Mouse (Mus musculus): Measurements from ENCODE around the gene Ak7. TPM values are rescaled to one million over a fixed set of nuclear protein-coding genes. Genes with fewer than 3 reads are reported as not detected.

Gene Ak7
- polyA plus RNA-seq, 1 experiment from 2014 or later, result 2.8 TPM

DNA sequence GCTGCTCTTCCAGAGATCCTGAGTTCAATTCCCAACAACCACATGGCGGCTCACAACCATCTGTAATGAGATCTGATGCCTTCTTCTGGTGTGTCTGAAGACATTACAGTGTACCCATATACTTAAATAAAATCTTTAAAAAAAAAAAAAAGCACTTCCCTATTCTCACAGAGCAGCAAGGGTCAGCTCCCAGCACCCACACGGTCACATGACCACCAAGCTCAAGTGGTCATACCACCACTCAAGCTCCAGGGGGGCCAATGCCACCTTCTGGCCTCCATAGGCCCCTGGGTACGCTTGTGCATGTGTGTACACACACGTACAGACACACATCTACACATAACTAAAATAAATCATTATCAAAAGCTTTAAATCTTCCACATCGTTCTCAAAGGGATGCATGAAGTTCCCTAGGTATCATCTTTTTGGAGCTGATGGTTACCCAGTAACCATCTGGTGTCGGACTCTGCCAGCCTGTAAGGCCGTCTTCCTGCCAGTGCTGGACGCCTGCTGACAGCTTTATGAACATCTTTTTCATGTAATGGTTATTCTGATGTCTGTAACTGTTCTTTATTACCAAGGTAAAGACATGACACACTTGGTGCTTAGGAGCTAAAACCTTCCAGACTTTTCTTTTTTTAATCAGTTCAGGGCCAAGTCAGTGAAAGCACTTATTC lies 8.5 kb upstream of the Ak7 start:
- 89% methylated on average over 8 of the region's 8 CpGs for WGBS
- peaks cover 54% of the 10 kb centered on the region for H3K36me3 ChIP-seq

DNA sequence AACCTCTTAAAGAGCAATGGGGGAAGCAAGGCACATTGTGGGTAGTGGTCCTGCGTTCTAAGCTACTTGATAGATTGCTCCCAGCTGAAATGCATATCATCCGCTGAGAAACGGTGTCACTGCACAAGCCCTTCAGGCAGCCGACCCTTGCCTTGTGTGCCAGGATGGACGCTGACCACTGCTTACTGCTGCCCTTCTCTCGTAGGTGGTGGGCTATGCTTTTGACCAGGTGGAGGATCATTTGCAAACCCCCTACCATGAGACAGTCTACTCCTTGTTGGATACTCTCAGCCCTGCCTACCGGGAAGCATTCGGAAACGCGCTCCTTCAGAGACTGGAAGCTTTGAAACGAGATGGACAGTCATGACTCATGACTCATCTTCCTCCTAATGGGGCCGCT lies 5.3 kb upstream of the Ak7 start:
- no peaks in the 10 kb centered on the region for H3K27me3 ChIP-seq
- H3K4me2 ChIP-seq, result no peak overlapping the region
- H3K27ac ChIP-seq, result no peak overlapping the region
- H3K9me3 ChIP-seq, result no peaks in the 10 kb centered on the region
- no peak for ATAC-seq (ENCODE audit: low FRiP score)
- peaks cover 2% of the 10 kb centered on the region for H3K4me1 ChIP-seq (replicated peaks)
- peaks cover 43% of the 10 kb centered on the region for H3K36me3 ChIP-seq
- H3K9ac ChIP-seq, result no peak overlapping the region
- H3K4me3 ChIP-seq, result no peak overlapping the region
- 94% methylated on average over 12 of the region's 12 CpGs for WGBS

More for the DNA sequence above, 8.5 kb upstream of the Ak7 start:
- Histone ChIP-seq H3K27ac (no peak overlapping the region), H3K9ac (no peak overlapping the region), H3K4me3 (no peak overlapping the region), H3K4me2 (no peak overlapping the region), H3K27me3 (no peaks in the 10 kb centered on the region), H3K4me1 (replicated peaks) (no peaks in the 10 kb centered on the region; the same call in 1 of the 2 replicates), H3K9me3 (no peaks in the 10 kb centered on the region)
- no peak for ATAC-seq (ENCODE audit: low FRiP score)

DNA sequence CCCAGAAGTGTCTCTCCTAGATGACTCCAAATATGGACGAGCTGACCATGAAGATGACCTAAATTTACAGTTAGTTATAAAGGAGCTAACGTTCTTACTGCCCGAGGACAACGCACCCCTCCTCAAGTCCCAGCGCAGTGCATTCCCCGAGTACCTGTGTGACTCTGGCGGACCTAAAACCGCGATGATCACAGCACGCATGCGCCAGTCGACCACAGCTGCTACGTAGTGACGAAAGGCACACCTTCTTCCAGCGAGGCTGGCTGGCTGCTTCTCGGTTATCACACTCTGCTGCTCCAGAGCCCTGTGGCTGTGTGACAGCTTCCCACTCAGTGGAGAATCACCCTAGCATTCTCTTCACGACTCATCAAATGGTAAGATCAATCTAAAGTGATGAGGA lies 12.8 kb downstream of the Ak7 start:
- 64% methylated on average over 17 of the region's 17 CpGs for WGBS
- H3K4me2 ChIP-seq, result peak overlapping the region; percentile 23; the same call in 1 of the 2 replicates
- H3K27me3 ChIP-seq, result no peaks in the 10 kb centered on the region
- H3K4me1 ChIP-seq (replicated peaks), result peaks cover 15% of the 10 kb centered on the region
- no peak overlapping the region for H3K27ac ChIP-seq
- no peak overlapping the region for H3K4me3 ChIP-seq
- no peak for ATAC-seq (ENCODE audit: low FRiP score)
- H3K36me3 ChIP-seq, result no peaks in the 10 kb centered on the region
- no peaks in the 10 kb centered on the region for H3K9me3 ChIP-seq
- H3K9ac ChIP-seq, result no peak overlapping the region

DNA sequence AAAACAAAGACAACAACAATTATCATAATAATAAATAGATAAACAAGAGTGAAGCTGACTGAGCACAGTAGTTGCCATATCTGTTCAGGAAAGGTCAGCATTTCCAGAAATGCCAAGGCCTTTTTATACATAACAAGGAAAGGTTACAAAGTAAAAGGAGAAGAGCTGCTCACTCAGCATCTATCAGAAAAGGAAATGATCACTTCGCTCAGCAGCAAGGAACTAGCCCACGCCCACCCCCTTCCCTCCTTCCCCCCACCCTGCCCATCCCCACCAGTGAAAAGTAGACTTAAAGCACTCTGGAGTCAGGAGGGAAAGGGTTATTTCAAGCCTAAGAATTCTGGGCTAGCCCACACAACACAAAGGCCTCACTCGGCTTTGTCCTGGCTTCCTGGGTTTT lies 14.4 kb downstream of the Ak7 start:
- H3K36me3 ChIP-seq, result no peaks in the 10 kb centered on the region
- no peak overlapping the region for H3K27ac ChIP-seq
- WGBS, result 58% methylated on average over 3 of the region's 3 CpGs
- no peak overlapping the region for H3K4me2 ChIP-seq
- no peaks in the 10 kb centered on the region for H3K9me3 ChIP-seq
- H3K9ac ChIP-seq, result no peak overlapping the region
- H3K4me3 ChIP-seq, result no peak overlapping the region
- H3K4me1 ChIP-seq (replicated peaks), result peaks cover 15% of the 10 kb centered on the region
- no peaks in the 10 kb centered on the region for H3K27me3 ChIP-seq
- ATAC-seq (ENCODE audit: low FRiP score), result no peak

DNA sequence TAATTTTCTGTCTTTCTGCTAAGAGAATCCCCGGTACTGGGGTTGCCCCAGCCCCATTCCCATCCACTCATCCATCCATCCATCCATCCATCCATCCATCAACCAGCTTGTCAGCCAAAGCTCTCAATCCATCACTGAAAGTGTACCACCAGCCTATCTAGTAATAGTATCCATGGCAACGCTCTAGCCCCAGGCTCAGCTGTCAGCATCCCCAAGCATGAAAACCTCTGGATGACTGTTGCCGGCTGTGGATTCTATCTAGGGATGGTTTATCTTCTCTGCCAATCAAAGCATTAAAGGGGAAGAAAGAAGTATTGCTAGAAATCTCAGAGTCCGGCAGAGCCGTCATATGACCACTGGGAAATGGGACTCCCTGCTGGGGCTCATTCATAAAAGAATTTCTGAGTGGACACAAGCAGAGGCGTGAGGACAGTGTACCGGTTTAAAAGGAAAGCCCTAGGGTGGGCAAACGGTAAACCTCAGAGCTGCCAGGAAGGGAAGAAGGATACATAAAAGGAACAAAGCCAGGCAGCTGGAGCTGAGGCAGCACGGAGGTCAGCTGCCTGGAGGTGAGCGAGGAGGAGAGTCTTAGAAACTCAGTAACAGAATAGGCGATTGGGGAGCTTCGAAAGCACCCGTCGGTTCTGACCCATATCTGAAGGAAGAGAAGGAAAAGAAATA lies 15.8 kb downstream of the Ak7 start:
- peak overlapping the region; percentile 7; the same call in 1 of the 2 replicates for H3K9ac ChIP-seq
- H3K36me3 ChIP-seq, result no peaks in the 10 kb centered on the region
- peak overlapping the region; percentile 8 for H3K4me2 ChIP-seq
- no peaks in the 10 kb centered on the region for H3K9me3 ChIP-seq
- 29% methylated on average over 14 of the region's 14 CpGs for WGBS
- H3K27ac ChIP-seq, result peak overlapping the region; percentile 81
- no peak overlapping the region for H3K4me3 ChIP-seq
- peaks cover 15% of the 10 kb centered on the region for H3K4me1 ChIP-seq (replicated peaks)
- no peaks in the 10 kb centered on the region for H3K27me3 ChIP-seq
- peak; percentile 71; the same call in 1 of the 2 replicates for ATAC-seq (ENCODE audit: low FRiP score)

DNA sequence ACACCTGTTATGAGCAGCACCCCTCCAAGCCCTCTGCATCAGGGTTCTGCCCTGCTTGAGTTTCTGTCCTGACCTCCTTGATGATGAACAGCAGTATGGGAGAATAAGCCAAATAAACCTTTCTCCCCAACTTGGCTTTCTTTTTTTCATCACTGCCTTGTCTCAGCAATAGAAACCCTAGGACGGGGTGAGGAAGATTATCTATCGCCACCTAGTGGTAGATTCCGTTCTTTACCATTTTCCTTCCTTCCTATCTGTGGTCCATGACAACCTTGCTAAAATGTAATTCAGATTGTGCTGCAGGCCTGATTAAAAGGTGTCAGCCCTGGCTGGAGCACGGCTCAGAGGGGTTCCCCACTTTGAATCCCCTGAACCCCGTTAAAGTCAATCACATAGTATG lies 16.9 kb downstream of the Ak7 start:
- Histone ChIP-seq H3K27ac (no peak overlapping the region), H3K36me3 (no peaks in the 10 kb centered on the region), H3K9me3 (no peaks in the 10 kb centered on the region), H3K4me2 (no peak overlapping the region), H3K9ac (no peak overlapping the region), H3K27me3 (no peaks in the 10 kb centered on the region), H3K4me3 (no peak overlapping the region), H3K4me1 (replicated peaks) (peaks cover 15% of the 10 kb centered on the region)
- ATAC-seq (ENCODE audit: low FRiP score), result 0 out of 2 replicates have a peak, but pooled peaks have one; percentile 52
- WGBS, result 4% methylated on average over 5 of the region's 5 CpGs

DNA sequence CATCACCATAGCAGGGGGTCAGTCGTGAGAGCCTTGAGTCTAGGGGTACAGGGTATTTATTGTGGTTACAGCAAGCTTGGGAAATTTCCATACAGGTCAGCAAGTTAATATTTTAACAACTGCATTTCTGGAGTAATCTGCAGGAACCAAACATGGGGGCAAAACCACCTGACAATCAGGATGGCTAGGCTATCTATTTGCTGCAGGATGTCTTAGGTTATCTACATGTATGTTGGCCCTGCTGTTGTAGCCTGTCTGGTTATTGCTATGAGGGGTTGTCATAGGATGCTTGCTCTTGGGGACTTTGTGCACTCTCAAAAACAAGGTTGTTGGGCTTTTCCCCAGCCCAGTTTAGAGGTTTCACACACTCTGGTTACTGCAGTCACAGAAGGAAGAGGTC lies 18.8 kb downstream of the Ak7 start:
- H3K4me2 ChIP-seq, result no peak overlapping the region
- WGBS, result 46% methylated on average over 1 of the region's 1 CpGs
- H3K27ac ChIP-seq, result no peak overlapping the region
- peaks cover 15% of the 10 kb centered on the region for H3K4me1 ChIP-seq (replicated peaks)
- no peak overlapping the region for H3K4me3 ChIP-seq
- no peak overlapping the region for H3K9ac ChIP-seq
- no peaks in the 10 kb centered on the region for H3K27me3 ChIP-seq
- ATAC-seq (ENCODE audit: low FRiP score), result no peak
- H3K9me3 ChIP-seq, result no peaks in the 10 kb centered on the region
- no peaks in the 10 kb centered on the region for H3K36me3 ChIP-seq

DNA sequence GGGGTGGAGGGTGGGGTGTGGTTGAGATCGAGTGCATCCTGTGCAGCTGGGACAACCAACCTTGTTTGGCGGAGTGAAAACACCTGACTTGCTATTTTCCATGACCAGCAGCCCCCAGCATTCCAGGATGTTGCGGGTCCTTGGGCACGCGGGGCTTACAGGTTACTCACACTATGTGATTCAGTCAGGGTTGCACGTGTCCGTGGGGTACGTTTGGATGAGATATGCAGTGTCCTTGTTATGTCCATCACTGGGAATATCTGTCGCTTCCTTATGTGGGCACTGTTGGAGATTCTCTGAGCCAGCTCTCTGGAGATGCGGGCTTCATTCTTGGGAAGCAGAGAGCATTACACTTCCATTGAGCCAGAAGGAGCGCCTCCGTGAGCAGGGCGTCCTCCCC lies 20.0 kb downstream of the Ak7 start:
- Histone ChIP-seq H3K27ac (no peak overlapping the region), H3K4me3 (no peak overlapping the region), H3K4me1 (replicated peaks) (peaks cover 14% of the 10 kb centered on the region), H3K27me3 (no peaks in the 10 kb centered on the region), H3K36me3 (no peaks in the 10 kb centered on the region), H3K9ac (no peak overlapping the region), H3K9me3 (no peaks in the 10 kb centered on the region), H3K4me2 (no peak overlapping the region)
- no peak for ATAC-seq (ENCODE audit: low FRiP score)
- 84% methylated on average over 13 of the region's 13 CpGs for WGBS

DNA sequence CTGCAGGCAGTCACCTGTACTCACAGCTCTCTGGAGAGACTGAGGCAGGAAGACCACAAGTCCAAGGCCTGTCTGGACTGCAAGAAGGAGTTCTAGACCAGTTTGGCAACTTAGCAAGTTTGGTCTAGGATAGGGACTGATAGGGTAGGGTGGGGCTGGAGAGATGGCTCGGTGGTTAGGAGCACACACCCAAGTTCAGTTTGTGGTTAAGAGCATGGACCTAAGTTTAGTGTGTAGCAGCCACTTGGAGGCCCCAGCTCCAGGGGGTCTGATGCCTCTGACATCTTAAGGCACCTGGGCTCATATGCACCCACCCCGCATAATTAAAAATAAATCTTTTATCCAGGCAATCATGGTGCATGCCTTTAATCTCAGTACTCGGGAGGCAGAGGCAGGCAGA lies 21.5 kb downstream of the Ak7 start:
- no peaks in the 10 kb centered on the region for H3K27me3 ChIP-seq
- no peak overlapping the region for H3K4me3 ChIP-seq
- H3K4me2 ChIP-seq, result no peak overlapping the region
- no peak overlapping the region for H3K27ac ChIP-seq
- ATAC-seq (ENCODE audit: low FRiP score), result no peak
- 93% methylated on average over 3 of the region's 3 CpGs for WGBS
- H3K9me3 ChIP-seq, result no peaks in the 10 kb centered on the region
- no peak overlapping the region for H3K9ac ChIP-seq
- H3K4me1 ChIP-seq (replicated peaks), result no peaks in the 10 kb centered on the region
- no peaks in the 10 kb centered on the region for H3K36me3 ChIP-seq

DNA sequence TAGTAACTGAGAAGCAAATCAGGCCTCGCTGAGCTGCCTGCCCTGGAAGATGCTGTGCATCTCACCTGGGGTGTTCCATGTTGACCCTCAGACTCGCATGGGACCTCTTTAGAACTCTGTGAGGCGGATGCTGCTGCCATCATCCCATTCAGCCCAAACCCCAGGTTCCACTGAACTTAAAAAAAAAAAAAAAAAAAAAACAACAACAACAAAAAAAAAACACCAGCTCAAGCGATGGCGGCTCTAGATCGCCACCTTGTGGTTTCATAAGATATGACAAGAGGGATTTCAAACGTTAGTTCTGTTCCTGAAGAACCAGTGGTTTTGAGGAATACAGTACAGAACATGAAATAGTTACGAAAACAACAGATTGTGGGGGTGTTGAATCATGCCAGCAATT lies 22.2 kb downstream of the Ak7 start:
- H3K27ac ChIP-seq, result no peak overlapping the region

DNA sequence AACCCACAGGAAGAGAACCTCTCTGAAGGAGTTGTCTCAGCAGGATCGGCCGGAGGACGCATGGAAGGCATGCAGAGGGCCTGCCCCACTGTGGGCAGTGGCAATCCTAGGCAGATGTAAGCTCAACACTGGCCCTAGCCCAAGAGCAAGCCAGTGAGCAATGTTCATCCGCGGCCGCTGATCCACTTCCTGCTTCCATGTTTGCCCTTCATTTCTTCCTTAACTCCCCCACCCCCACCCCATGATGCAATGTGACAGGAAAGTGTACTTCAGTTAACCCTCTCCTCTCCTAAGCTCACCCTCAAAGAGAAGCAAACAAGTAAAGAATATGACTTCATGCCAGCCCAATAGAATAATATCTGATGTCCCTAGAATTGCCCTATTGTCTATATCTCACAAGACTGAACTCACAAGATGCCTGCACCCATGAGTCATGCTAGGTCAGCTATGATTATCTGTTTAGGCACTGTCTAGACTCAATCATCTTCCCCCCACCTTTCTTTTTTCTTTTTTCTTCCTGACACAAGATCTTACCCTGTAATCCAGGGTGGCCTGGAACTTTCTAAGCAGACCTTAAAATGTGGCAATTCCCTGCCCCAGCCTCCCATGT lies 25.2 kb downstream of the Ak7 start:
- no peaks in the 10 kb centered on the region for H3K4me1 ChIP-seq (replicated peaks)
- no peak overlapping the region for H3K4me3 ChIP-seq
- H3K27ac ChIP-seq, result no peak overlapping the region
- H3K36me3 ChIP-seq, result no peaks in the 10 kb centered on the region
- H3K27me3 ChIP-seq, result no peaks in the 10 kb centered on the region
- no peak for ATAC-seq (ENCODE audit: low FRiP score)
- H3K4me2 ChIP-seq, result no peak overlapping the region
- no peak overlapping the region for H3K9ac ChIP-seq
- WGBS, result 83% methylated on average over 6 of the region's 6 CpGs
- H3K9me3 ChIP-seq, result no peaks in the 10 kb centered on the region

More for the DNA sequence above, 22.2 kb downstream of the Ak7 start:
- Histone ChIP-seq H3K4me3 (no peak overlapping the region), H3K4me1 (replicated peaks) (no peaks in the 10 kb centered on the region), H3K36me3 (no peaks in the 10 kb centered on the region), H3K9ac (no peak overlapping the region), H3K9me3 (no peaks in the 10 kb centered on the region), H3K4me2 (no peak overlapping the region), H3K27me3 (no peaks in the 10 kb centered on the region)
- ATAC-seq (ENCODE audit: low FRiP score), result no peak
- 31% methylated on average over 8 of the region's 8 CpGs for WGBS

DNA sequence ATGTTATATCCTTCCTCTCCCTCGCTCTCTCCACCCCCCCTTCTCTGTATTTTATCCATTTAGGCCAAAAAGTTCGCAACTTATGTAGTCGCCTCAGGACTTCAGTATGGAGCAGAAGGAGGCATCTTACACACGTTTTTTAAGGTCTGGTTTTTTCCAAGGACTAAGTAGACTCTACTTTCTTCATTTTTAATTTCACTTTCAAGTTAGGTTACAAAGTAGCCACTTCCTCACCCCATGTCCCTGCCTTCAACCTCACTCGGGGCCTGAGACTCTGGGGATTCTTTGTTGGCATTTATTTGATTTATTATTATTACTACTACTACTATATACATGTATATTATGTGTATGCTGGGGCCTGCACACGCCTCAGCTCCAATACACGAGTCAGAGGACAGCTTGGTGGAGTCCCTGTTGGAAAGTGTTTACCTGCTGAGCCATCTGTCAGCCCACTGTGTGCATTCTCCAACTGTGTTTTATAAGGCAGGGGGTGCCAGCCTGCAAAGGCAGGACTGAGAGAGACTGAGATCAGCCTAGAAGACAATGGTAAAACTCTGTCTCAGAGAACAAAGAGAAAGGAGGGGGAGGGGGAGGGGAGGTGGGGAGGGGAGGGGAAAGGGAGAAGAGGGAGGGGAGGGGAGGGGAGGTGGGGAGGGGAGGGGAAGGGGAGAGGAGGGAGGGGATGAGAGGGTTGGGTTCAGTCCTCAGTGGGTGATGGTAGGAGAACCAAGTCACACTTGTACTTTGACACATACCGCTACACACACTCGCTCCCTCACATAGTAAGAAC lies 27.8 kb downstream of the Ak7 start:
- no peak overlapping the region for H3K27ac ChIP-seq
- no peaks in the 10 kb centered on the region for H3K9me3 ChIP-seq
- ATAC-seq (ENCODE audit: low FRiP score), result no peak
- no peaks in the 10 kb centered on the region for H3K4me1 ChIP-seq (replicated peaks)
- H3K9ac ChIP-seq, result no peak overlapping the region
- no peak overlapping the region for H3K4me3 ChIP-seq
- WGBS, result 69% methylated on average over 9 of the region's 9 CpGs
- no peaks in the 10 kb centered on the region for H3K36me3 ChIP-seq
- H3K4me2 ChIP-seq, result no peak overlapping the region
- H3K27me3 ChIP-seq, result no peaks in the 10 kb centered on the region

Data from hindbrain, embryonic 13.5 days (tissue).